Mouse (Mus musculus) small intestine, adult 2 months (tissue): ENCODE measurements at regions not wholly inside any gene's neighbourhood (a gene's known extent, or its start where the extent isn't known, plus 50 kb on each side); places are given as distances from the start of the nearest gene placed in this dataset.

Experiments
- CTCF ChIP-seq: fragments of 200-500 bp; IDR thresholded peaks from 2 replicates; pipeline ENCODE4 v1.5.1; 2012; ENCODE audit warnings: low read depth, mild to moderate bottlenecking, control low read depth, inconsistent platforms, low read length, moderate library complexity, mixed read lengths; ENCODE audit not compliant: insufficient replicate concordance, insufficient read length; ENCODE audit errors: extremely low read depth
- POLR2A ChIP-seq: fragments of 200-500 bp; IDR thresholded peaks from 2 replicates; pipeline ENCODE4 v1.6.1; 2012; ENCODE audit warnings: low read depth, mild to moderate bottlenecking, control low read depth, inconsistent platforms, low read length, moderate library complexity

GRCm38 (mm10) chr11:45085145-45085544 lies 468.0 kb downstream of the Ebf1 start:
- TF ChIP-seq POLR2A (no peak), CTCF (no peak)
